ENCODE assay signal across 32 mouse cellular contexts in the genomic region with DNA sequence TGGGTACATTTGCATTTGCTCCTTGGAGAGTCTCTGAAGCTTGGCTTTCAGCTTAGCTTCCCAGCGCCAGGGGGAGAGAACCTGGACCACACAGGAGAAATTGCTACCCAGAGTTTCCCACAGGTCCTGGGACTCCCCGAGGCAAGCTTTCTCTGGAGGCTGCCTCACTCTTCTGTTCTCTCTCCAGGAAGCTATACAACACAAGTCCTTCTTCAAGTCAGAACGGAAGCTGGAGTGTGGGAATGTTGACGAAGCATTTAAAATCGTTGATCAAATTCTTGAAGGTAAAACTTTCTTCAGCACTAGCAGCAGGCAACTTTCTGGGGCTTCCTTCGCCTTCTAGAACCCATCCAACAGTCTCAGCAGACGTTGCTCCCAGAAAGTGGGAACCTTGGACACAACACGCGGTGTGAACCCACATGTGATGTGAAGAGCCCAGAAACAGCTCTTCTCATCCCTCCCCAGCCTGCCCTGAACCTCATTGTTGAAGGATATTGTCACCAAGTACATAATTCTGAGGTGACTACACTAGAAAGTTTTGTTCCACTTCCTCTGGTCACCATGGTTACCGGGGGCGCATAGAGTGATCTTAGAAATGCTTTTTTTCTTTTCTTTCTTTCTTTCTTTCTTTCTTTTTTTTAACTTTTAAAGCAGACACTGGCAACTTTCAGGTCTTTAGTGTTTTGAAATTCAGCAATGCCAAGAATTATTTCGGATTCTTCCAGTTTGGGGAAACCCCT. TPM values are rescaled to one million over a fixed set of nuclear protein-coding genes. Genes with fewer than 3 reads are reported as not detected.
DNase-seq lines count a peak whose midpoint lies in the region; ATAC-seq and TF ChIP-seq lines count a peak whose summit lies in the region.
"Had no signal": no experiment of that assay in that cellular context is flagged by ENCODE, and none has a peak within 500 bp of the region (broad histone marks: within the 10 kb centered on the region; RNA-seq: fewer than 3 reads in every experiment).

No protein-coding gene starts in this region.

- no peaks in the 10 kb centered on the region for H3K36me3 ChIP-seq in lung, embryonic 15.5 days
- H3K36me3 ChIP-seq: hindbrain, embryonic 13.5 days; limb, embryonic 10.5 days; limb, embryonic 15.5 days; liver, embryonic 13.5 days; midbrain, embryonic 10.5 days; neural tube, embryonic 12.5 days had no signal

- H3K4me1 ChIP-seq in lung, embryonic 15.5 days, result peaks cover 8% of the 10 kb centered on the region; the same call in 1 of the 2 replicates
- H3K4me1 ChIP-seq in lung, adult 2 months (ENCODE audit: control insufficient read depth, insufficient read depth, low read length), result no peaks in the 10 kb centered on the region
- H3K4me1 ChIP-seq: hindbrain, embryonic 13.5 days; limb, embryonic 15.5 days; liver, embryonic 13.5 days; neural tube, embryonic 12.5 days had no signal

- peak; percentile 8 for DNase-seq in adrenal gland, postnatal 10 days
- no peak for DNase-seq in adrenal gland, postnatal 4 days (ENCODE audit: low spot score in 2 of 2)
- no peak for DNase-seq in lung, adult 2 months
- peak; percentile 3 for DNase-seq in thymus, postnatal 0 days (ENCODE audit: low spot score)
- no peak for DNase-seq in thymus, postnatal 10 days (ENCODE audit: low spot score in 2 of 2)
- DNase-seq in induced T-regulatory cell, adult 2 months (ENCODE audit: low read depth), result peak; percentile 27
- DNase-seq: adrenal gland, adult 8-10 months; cerebellum, adult 11 months; cerebellum, adult 9-10 months; cerebellum, postnatal 36 days; gastrocnemius, postnatal 14 days; heart, adult 18-20 months; kidney, adult 9 months; kidney, postnatal 10 days; layer of hippocampus, postnatal 36 days; liver, embryonic 13.5 days; lung, adult 18-20 months; right cerebral cortex, postnatal 4 days; thymus, postnatal 36 days had no signal

- ATAC-seq in lung, embryonic 15.5 days (ENCODE audit: borderline replicate concordance, extremely low read depth, low FRiP score, low TSS enrichment), result no peak
- ATAC-seq: forebrain, embryonic 13.5 days; intestine, postnatal 0 days had no signal

- 63% methylated on average over 12 of the region's 12 CpGs for WGBS in lung, embryonic 15.5 days
- 58% methylated on average over 12 of the region's 12 CpGs for WGBS in lung, adult 2 months

- no peaks in the 10 kb centered on the region for H3K9me3 ChIP-seq in lung, embryonic 15.5 days
- H3K9me3 ChIP-seq: forebrain, embryonic 13.5 days; hindbrain, embryonic 13.5 days; limb, embryonic 10.5 days; limb, embryonic 15.5 days; liver, embryonic 13.5 days; midbrain, embryonic 10.5 days; neural tube, embryonic 12.5 days had no signal

- no peaks in the 10 kb centered on the region for H3K27me3 ChIP-seq in lung, embryonic 15.5 days
- H3K27me3 ChIP-seq: forebrain, embryonic 13.5 days; hindbrain, embryonic 13.5 days; limb, embryonic 15.5 days; liver, embryonic 13.5 days; neural tube, embryonic 12.5 days had no signal

- no peak for TF ChIP-seq POLR2A in lung, adult 2 months (IDR thresholded peaks at IDR 0.05; ENCODE audit: borderline replicate concordance, extremely low read depth, low read depth, low read length)

- H3K27ac ChIP-seq in lung, embryonic 15.5 days, result 0 out of 2 replicates have a peak overlapping the region, but pooled peaks have one; percentile 6
- H3K27ac ChIP-seq: forebrain, embryonic 13.5 days; hindbrain, embryonic 13.5 days; limb, embryonic 10.5 days; limb, embryonic 15.5 days; liver, embryonic 13.5 days; midbrain, embryonic 10.5 days; neural tube, embryonic 12.5 days had no signal

- TF ChIP-seq CTCF in lung, adult 2 months (IDR thresholded peaks at IDR 0.05; ENCODE audit: insufficient read depth, low read length), result no peak

- no peak overlapping the region for H3K9ac ChIP-seq in lung, embryonic 15.5 days
- H3K9ac ChIP-seq: forebrain, embryonic 13.5 days; hindbrain, embryonic 13.5 days; limb, embryonic 15.5 days; liver, embryonic 13.5 days; neural tube, embryonic 12.5 days had no signal

- no peak overlapping the region for H3K4me2 ChIP-seq in lung, embryonic 15.5 days
- H3K4me2 ChIP-seq: forebrain, embryonic 13.5 days; hindbrain, embryonic 13.5 days; limb, embryonic 15.5 days; liver, embryonic 13.5 days; neural tube, embryonic 12.5 days had no signal

- no peak overlapping the region for H3K4me3 ChIP-seq in lung, embryonic 15.5 days
- no peak overlapping the region for H3K4me3 ChIP-seq in lung, adult 2 months (replicated peaks; ENCODE audit: extremely low read depth, low read depth, low read length)
- H3K4me3 ChIP-seq: forebrain, embryonic 13.5 days; hindbrain, embryonic 13.5 days; limb, embryonic 10.5 days; limb, embryonic 15.5 days; liver, embryonic 13.5 days; midbrain, embryonic 10.5 days; myocyte; neural tube, embryonic 12.5 days had no signal

RNA-seq across cellular contexts. Expression of gene Aox3, which starts 39.8 kb away (rescaled TPM):
- 1 to 10 TPM; 5.5 to 9.2 TPM for total RNA-seq in adrenal gland, postnatal 10 days (2021)
- 1 to 10 TPM; 3.9 to 6.9 TPM for total RNA-seq in adrenal gland, postnatal 4 days (2021)
- 1.3 and 1.4 TPM in 2 replicates for polyA plus RNA-seq in lung, embryonic 15.5 days (2015; fragmentation: Nextera tagmentation; extraction: Ambion mirVana)
- 23.9 and 41.6 TPM in 2 replicates for polyA plus RNA-seq in lung, adult 2 months (2012; rRNA removed)
- 0.18 and 0.30 TPM in 2 replicates for polyA plus RNA-seq in thymus, postnatal 0 days (2015; fragmentation: Nextera tagmentation; extraction: Ambion mirVana)
- total RNA-seq: megakaryocyte progenitor cell, adult 5-6 weeks; midbrain, postnatal 0 days had no signal
- polyA plus RNA-seq: forebrain, embryonic 13.5 days; large intestine, adult 2 months; myocyte had no signal

RNA-seq across cellular contexts. Expression of gene Aox1, which starts 43.4 kb away (rescaled TPM):
- 10 to 100 TPM; 19.2 to 26.3 TPM for total RNA-seq in adrenal gland, postnatal 10 days (2021)
- total RNA-seq in adrenal gland, postnatal 4 days (2021), result 10 to 100 TPM; 14.2 to 16.9 TPM
- polyA plus RNA-seq in lung, embryonic 15.5 days (2015; fragmentation: Nextera tagmentation; extraction: Ambion mirVana), result 0.72 and 0.77 TPM in 2 replicates
- polyA plus RNA-seq in lung, adult 2 months (2012; rRNA removed), result 9.5 and 18.0 TPM in 2 replicates
- 0.51 and 0.57 TPM in 2 replicates for polyA plus RNA-seq in thymus, postnatal 0 days (2015; fragmentation: Nextera tagmentation; extraction: Ambion mirVana)
- total RNA-seq: megakaryocyte progenitor cell, adult 5-6 weeks had no signal
- polyA plus RNA-seq: embryonic facial prominence, embryonic 11.5 days had no signal

RNA-seq across cellular contexts. Expression of gene Kctd18, which starts 54.4 kb away (rescaled TPM):
- total RNA-seq in adrenal gland, postnatal 10 days (2021), result 10 to 100 TPM; 14.4 to 15.8 TPM
- 10 to 100 TPM; 29.4 to 29.8 TPM for total RNA-seq in adrenal gland, postnatal 4 days (2021)
- polyA plus RNA-seq in lung, embryonic 15.5 days (2015; fragmentation: Nextera tagmentation; extraction: Ambion mirVana), result 16.8 and 17.7 TPM in 2 replicates
- 6.3 and 9.7 TPM in 2 replicates for polyA plus RNA-seq in lung, adult 2 months (2012; rRNA removed)
- polyA plus RNA-seq in thymus, postnatal 0 days (2015; fragmentation: Nextera tagmentation; extraction: Ambion mirVana), result 18.3 and 20.1 TPM in 2 replicates

Comparison
In these comparisons a context has a peak if more than half of its experiments do, and no peak if none do; other contexts are left out.
1. DNase-seq: peak in adrenal gland, postnatal 10 days (single experiment), thymus, postnatal 0 days (single experiment) and induced T-regulatory cell, adult 2 months (single experiment); none in adrenal gland, postnatal 4 days (0 of 2), lung, adult 2 months (single experiment) and thymus, postnatal 10 days (0 of 2).
2. RNA of gene Aox3, which starts 39.8 kb away (polyA plus RNA-seq): 23.9 to 41.6 TPM in lung, adult 2 months; 1.3 to 1.4 TPM in lung, embryonic 15.5 days and 0.18 to 0.30 TPM in thymus, postnatal 0 days; every median in the first group is over 10 times any median in the second.